Mouse (Mus musculus): Measurements from ENCODE around the gene Nxph3. TPM values are rescaled to one million over a fixed set of nuclear protein-coding genes. Genes with fewer than 3 reads are reported as not detected.

The Nxph3 gene
- polyA plus RNA-seq, 1 experiment from 2014 or later, result 0.73 TPM

GRCm38 (mm10) chr11:95494374-95494773 is 20.0 kb downstream of the Nxph3 start:
- in situ Hi-C loops (cut with MboI; ENCODE audit: low pct_unique_long_range_greater_than_20kb), result no loop called here
- no peaks in the 10 kb centered on the region for H3K27me3 ChIP-seq
- ATAC-seq, result no peak
- no peak for TF ChIP-seq CTCF (IDR thresholded peaks at IDR 0.05)
- ChIA-PET CTCF (interaction anchor here (1.1 to 1.3 kb wide), 3 partner anchors 9 to 21 kb away, joined by 3 to 4 read pairs (median 3); no protein-coding TSS in a partner anchor), POLR2A (no interaction called here)
- no peak for DNase-seq (ENCODE audit: low read depth, low spot score)

DNA sequence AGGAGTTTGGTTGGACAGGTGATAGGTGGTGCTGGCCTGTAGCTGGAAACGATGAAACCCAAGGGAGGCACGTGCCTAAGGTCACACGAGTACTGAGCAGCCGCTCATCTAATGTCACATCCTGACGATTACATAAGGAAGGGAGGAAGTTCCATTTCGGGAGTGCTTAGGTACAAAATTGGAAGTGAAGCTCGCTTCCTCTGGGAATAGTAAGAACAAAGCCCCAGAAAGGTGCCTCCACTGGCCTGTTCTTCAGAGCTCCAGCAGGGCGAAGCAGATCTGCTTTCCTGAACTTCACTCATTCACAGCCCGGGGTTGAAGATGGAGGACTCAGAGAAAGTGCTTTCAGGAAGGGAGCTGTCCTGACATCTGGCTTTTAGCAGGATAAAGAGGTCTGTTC is 20.4 kb downstream of the Nxph3 start:
- ChIA-PET CTCF (interaction anchor here (1.1 to 1.3 kb wide), 3 partner anchors 10 to 21 kb away, joined by 3 to 4 read pairs (median 3); no protein-coding TSS in a partner anchor), POLR2A (no interaction called here)
- DNase-seq (ENCODE audit: low read depth, low spot score), result no peak
- in situ Hi-C loops (cut with MboI; ENCODE audit: low pct_unique_long_range_greater_than_20kb), result no loop called here
- TF ChIP-seq CTCF (IDR thresholded peaks at IDR 0.05), result no peak
- no peak for ATAC-seq
- H3K27me3 ChIP-seq, result no peaks in the 10 kb centered on the region

GRCm38 (mm10) chr11:95493010-95493409 is 21.4 kb downstream of the Nxph3 start:
- H3K27me3 ChIP-seq, result no peaks in the 10 kb centered on the region
- CTCF ChIA-PET, result interaction anchor here (1.3 kb wide), 1 partner anchor 11 kb away, joined by 3 read pairs; no protein-coding TSS in a partner anchor
- ATAC-seq (no peak), DNase-seq (ENCODE audit: low read depth, low spot score) (no peak)
- POLR2A ChIA-PET, result no interaction called here
- no peak for TF ChIP-seq CTCF (IDR thresholded peaks at IDR 0.05)
- in situ Hi-C loops (cut with MboI; ENCODE audit: low pct_unique_long_range_greater_than_20kb), result no loop called here

DNA sequence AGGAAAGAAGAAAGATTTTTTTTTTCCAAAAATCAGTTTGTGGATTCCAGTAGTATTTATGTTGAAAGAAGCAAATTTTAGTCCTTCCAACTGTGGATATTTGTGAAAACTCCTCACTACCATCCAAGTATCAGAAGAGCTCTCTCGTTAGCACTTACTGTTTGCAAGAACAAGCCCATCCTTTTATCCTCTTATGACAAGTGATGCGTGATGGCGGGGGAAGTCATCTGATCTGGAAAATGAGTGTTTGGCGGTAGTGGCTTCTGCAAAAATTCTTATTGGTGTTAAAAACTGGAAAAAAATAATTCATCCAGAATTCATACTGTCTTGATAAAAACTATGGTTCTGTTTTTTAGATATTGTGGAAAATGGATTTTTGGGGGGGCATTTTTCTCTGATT is 22.1 kb downstream of the Nxph3 start:
- ChIA-PET POLR2A (no interaction called here), CTCF (no interaction called here)
- TF ChIP-seq CTCF (IDR thresholded peaks at IDR 0.05), result no peak
- no peak for DNase-seq (ENCODE audit: low read depth, low spot score)
- in situ Hi-C loops (cut with MboI; ENCODE audit: low pct_unique_long_range_greater_than_20kb), result no loop called here
- no peak for ATAC-seq
- no peaks in the 10 kb centered on the region for H3K27me3 ChIP-seq

DNA sequence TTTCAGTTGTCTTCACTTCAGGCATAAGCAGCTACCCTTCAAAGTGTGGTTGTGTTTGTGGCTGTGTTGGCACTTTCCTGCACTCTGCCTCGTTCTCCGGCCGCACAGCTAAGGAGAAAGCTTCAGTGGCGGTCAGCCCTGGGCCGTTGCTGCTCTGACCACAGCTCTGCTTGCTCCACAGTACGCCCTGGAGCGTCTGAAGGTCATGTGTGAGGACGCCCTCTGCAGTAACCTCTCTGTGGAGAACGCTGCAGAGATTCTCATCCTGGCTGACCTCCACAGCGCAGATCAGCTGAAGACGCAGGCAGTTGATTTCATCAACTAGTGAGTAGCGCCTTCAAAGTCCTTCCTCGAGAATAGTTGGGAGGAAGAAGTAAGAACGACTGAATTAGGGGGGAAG is 24.3 kb downstream of the Nxph3 start:
- ChIA-PET CTCF (interaction anchor here (1.2 kb wide), 1 partner anchor 10 kb away, joined by 3 read pairs; no protein-coding TSS in a partner anchor), POLR2A (no interaction called here)
- in situ Hi-C loops (cut with MboI; ENCODE audit: low pct_unique_long_range_greater_than_20kb), result no loop called here
- ATAC-seq (no peak), DNase-seq (ENCODE audit: low read depth, low spot score) (no peak)
- TF ChIP-seq CTCF (IDR thresholded peaks at IDR 0.05), result no peak
- H3K27me3 ChIP-seq, result no peaks in the 10 kb centered on the region

- ChIA-PET POLR2A (no interaction called here), CTCF (interaction anchor here (1.1 kb wide), 1 partner anchor 89 kb away, joined by 3 read pairs; no protein-coding TSS in a partner anchor)
- no peak for DNase-seq (ENCODE audit: low read depth, low spot score)
Observed at GRCm38 (mm10) chr11:95487237-95487636, 27.1 kb downstream of the Nxph3 start.

DNA sequence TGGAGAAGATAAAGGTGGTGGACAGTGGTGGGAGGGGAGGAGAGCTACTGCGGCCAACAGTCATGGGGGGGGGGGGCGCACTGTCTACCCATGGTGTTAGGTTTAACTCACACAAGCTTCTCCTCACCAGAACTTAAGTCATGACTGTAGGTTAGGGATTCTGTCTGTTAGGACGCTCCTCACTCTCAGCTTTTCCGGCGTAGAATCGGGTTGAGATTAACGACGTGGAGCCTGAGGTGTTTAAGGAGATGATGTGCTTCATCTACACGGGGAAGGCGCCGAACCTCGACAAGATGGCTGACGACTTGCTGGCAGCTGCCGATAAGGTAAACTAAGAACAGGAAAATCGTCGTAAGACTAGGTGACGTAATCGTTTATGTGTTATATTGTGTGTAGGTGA is 28.7 kb downstream of the Nxph3 start:
- no peak for TF ChIP-seq CTCF (IDR thresholded peaks at IDR 0.05)
- no peaks in the 10 kb centered on the region for H3K27me3 ChIP-seq
- ATAC-seq (no peak), DNase-seq (ENCODE audit: low read depth, low spot score) (no peak)
- in situ Hi-C loops (cut with MboI; ENCODE audit: low pct_unique_long_range_greater_than_20kb), result no loop called here
- ChIA-PET POLR2A (no interaction called here), CTCF (interaction anchor here (1.3 kb wide), 1 partner anchor 10 kb away, joined by 3 read pairs; no protein-coding TSS in a partner anchor)

More at GRCm38 (mm10) chr11:95487237-95487636, 27.1 kb downstream of the Nxph3 start:
- in situ Hi-C loops (cut with MboI; ENCODE audit: low pct_unique_long_range_greater_than_20kb), result no loop called here
- TF ChIP-seq CTCF (IDR thresholded peaks at IDR 0.05), result no peak
- no peaks in the 10 kb centered on the region for H3K27me3 ChIP-seq
- ATAC-seq, result no peak

DNA sequence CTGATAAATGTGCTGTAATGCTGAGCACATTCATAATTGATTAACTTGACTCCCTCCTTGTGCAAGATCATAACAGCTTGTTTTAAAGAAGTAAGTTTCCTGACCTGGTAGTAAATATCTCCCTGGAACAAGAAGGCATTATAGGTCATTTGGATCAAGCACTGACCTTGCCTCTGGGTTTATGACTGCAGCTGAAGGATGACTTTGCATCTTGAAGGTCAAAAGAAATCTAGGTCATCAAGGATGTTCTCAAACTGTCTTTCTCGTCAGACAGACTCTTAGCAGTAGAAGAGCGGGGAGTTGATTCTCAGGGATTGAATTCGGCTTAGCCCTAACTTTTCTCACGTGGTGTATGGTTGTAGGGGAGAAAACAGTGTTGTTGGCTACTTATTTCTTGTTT is 33.7 kb downstream of the Nxph3 start:
- ATAC-seq, result no peak
- POLR2A ChIA-PET, result interaction anchor here (1.4 to 1.6 kb wide), 2 partner anchors 22 kb away, joined by 3 to 5 read pairs; no protein-coding TSS in a partner anchor

DNA sequence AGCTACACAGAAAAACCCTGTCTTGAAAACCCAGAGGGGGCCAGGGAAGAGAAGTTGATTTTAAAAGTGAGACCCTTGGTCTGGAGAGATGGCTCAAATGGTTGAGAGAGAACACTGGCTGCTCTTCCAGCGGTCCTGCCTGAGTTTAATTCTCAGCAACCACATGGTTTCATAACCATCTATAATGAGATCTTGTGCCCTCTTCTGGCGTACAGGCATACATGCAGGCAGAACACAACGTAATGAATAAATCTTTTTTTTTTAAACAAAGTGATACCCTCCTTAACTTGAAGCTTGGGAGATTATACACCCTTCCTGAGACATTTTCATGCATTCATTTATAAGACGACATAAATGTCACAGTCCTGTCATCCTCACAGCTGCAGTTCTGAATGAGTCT is 34.9 kb downstream of the Nxph3 start:
- ATAC-seq, result no peak
- POLR2A ChIA-PET, result interaction anchor here (1.6 kb wide), 1 partner anchor 20 kb away, joined by 5 read pairs; no protein-coding TSS in a partner anchor
- in situ Hi-C loops (cut with MboI; ENCODE audit: low pct_unique_long_range_greater_than_20kb), result no loop called here
- no peak for DNase-seq (ENCODE audit: low read depth, low spot score)
- CTCF ChIA-PET, result interaction anchor here (0.9 to 2.3 kb wide), 2 partner anchors 10 to 23 kb away, joined by 3 to 6 read pairs; no protein-coding TSS in a partner anchor
- H3K27me3 ChIP-seq, result no peaks in the 10 kb centered on the region
- peak; percentile 51 for TF ChIP-seq CTCF (IDR thresholded peaks at IDR 0.05)

More for the DNA sequence above, 33.7 kb downstream of the Nxph3 start:
- CTCF ChIA-PET, result interaction anchor here (0.7 to 2.3 kb wide), 3 partner anchors 8 to 83 kb away, joined by 3 to 6 read pairs (median 4); no protein-coding TSS in a partner anchor
- TF ChIP-seq CTCF (IDR thresholded peaks at IDR 0.05), result no peak
- in situ Hi-C loops (cut with MboI; ENCODE audit: low pct_unique_long_range_greater_than_20kb), result no loop called here
- no peak for DNase-seq (ENCODE audit: low read depth, low spot score)
- H3K27me3 ChIP-seq, result no peaks in the 10 kb centered on the region

DNA sequence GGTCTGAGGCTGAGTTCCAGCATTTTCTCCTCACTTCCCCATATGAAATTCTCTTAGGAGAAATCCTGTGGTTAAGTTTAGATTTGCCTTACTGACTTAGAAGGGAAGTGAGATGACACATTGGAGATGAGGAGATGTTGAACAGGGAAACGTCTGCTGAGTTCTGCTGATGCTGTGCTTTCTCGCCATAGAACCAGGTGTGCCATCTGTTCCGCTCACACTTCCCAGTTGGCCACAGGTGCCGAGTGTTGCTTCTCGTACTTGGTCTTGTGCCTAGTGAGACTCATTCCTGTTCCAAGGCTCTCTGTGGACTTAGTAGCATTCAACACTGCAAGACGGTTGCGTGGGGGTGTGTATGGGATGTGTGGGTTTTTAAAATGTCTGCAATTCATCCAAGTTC is 38.0 kb downstream of the Nxph3 start:
- POLR2A ChIA-PET, result no interaction called here
- H3K27me3 ChIP-seq, result no peaks in the 10 kb centered on the region
- CTCF ChIA-PET, result no interaction called here
- ATAC-seq (no peak), DNase-seq (ENCODE audit: low read depth, low spot score) (no peak)
- no peak for TF ChIP-seq CTCF (IDR thresholded peaks at IDR 0.05)
- in situ Hi-C loops (cut with MboI; ENCODE audit: low pct_unique_long_range_greater_than_20kb), result no loop called here

GRCm38 (mm10) chr11:95473456-95473855 is 40.9 kb downstream of the Nxph3 start:
- ATAC-seq (no peak), DNase-seq (ENCODE audit: low read depth, low spot score) (no peak)
- ChIA-PET CTCF (no interaction called here), POLR2A (no interaction called here)
- no peaks in the 10 kb centered on the region for H3K27me3 ChIP-seq
- TF ChIP-seq CTCF (IDR thresholded peaks at IDR 0.05), result no peak
- in situ Hi-C loops (cut with MboI; ENCODE audit: low pct_unique_long_range_greater_than_20kb), result loop anchor here (5.0 kb wide), 1 partner anchor 71 kb away; no protein-coding TSS in a partner anchor
